Mouse (Mus musculus) heart, postnatal 0 days (tissue): ENCODE results near the gene Sesn1.

Source experiments
- CTCF ChIP-seq: IDR thresholded peaks from 2 replicates; pipeline ENCODE4 v1.5.1; 2016; ENCODE audit warnings: antibody characterized with exemption, control low read depth, low read depth
- EP300 ChIP-seq: IDR thresholded peaks from 2 replicates; pipeline ENCODE4 v1.6.1; 2016; ENCODE audit warnings: antibody characterized with exemption, low read depth

DNA sequence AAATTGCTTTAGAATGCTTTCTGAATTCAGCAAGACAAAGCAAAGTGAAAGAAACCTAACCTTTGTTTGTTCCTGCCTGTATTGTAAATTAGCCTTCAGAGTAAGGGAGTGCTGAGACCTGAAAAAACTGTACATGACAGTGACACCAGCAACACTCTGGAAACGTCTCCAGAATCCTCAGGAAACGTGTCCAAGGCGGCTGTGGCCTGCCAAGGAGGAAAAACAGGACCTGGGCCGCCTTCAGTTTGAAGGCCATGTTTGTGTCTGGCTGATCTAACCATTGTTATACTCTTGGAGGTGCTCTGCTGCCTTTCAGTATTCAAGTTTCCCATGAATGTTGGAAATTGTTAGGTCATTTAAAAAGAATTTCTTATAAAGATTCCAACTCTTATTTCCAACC is 70.5 kb downstream of the Sesn1 start:
- TF ChIP-seq CTCF (no peak), EP300 (no peak)
